Mouse (Mus musculus) skeletal muscle tissue, postnatal 0 days (tissue): ENCODE results near the gene 1700013H16Rik. TPM values are rescaled to one million over a fixed set of nuclear protein-coding genes. Genes with fewer than 3 reads are reported as not detected.

Source experiments
- polyA plus RNA-seq: library from polyadenylated mRNA; unstranded; fragments of >200 nt; fragmentation: Nextera tagmentation; extraction: Ambion mirVana; gene quantifications from 2 replicates; pipeline ENCODE4 v1.2.1, GENCODE M21; 2015

Gene 1700013H16Rik
- polyA plus RNA-seq, result not detected in 2 replicates

DNA sequence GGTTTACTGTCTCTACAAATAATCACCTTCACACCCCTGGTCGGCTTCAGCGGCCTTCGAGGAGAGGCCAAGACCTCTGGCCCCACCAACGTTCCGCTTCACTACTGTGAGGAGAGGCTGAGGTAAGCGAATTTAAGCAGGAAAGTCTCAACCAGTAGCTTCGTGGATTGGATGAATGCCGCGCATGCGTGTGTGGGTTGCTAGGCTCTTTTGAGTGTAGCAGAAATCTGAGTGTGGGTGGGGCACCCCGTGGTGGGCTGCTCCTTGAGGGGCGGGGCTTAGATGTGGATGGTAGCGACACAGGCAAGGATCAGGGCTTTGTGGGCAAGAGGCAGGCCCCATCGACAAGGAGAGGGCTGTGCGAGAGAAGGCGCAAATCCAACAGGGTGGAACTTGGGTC, at the start of gene 1700013H16Rik:
Gene 1700013H16Rik (minus strand): TSS at position 96 of the 400 bp plus-strand sequence.

DNA sequence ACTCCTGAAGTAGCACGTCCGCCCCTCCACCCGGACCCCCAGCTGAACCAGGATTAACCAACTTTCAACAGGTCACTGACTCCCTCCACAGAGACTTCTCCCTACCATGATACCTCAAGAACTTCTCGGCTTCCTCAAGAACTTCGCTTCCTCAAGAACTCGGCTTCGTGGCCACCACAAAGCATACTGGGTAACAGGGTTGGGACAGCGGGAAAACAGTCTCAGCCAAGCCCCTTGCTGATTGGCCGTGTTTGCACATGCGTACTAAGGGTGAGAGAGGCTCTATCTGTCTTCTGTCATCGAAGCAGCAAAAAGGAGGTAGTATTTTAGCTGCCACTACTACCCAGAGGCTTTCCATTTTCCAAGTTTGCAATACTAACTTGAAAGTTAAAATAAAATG, 39.9 kb upstream of the 1700013H16Rik start, which contains the start of gene Xlr:
Gene Xlr (minus strand): TSS at position 188 of the 400 bp plus-strand sequence.

DNA sequence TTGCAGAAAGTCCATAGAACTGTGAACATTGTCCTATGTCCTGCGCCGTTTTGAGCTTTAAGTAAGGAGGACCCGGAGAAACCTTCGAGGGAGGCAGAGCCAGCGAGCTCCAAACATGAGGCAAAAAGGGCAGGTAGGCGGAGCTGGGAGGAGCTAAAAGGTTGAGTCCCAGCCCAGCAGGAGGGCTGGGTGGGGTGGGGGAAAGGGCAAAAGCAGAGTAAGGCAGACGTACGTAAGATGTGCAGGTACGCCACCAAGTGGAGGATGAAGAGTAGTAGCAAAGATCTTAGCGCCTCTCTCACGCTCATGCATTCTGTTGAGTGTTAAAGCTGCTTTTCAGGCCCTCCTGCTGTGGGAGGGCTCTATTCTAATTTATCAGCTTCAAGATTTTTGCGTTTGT, 18.6 kb upstream of the 1700013H16Rik start, which contains the start of gene Zfp36l3:
Gene Zfp36l3 (minus strand): TSS at position 119 of the 400 bp plus-strand sequence.

GRCm38 (mm10) chrX:53724596-53724995, 33.0 kb downstream of the 1700013H16Rik start, which contains the start of gene 4930502E18Rik:
Gene 4930502E18Rik, plus strand, starts transcription at chrX:53724826.

Other genes starting within 250 kb of the 1700013H16Rik start
- 18.7 and 19.4 TPM in 2 replicates for gene Rtl8c, start 149.8 kb downstream of the 1700013H16Rik start, polyA plus RNA-seq
- not detected in 2 replicates for gene Gm14597, start 148.9 kb downstream of the 1700013H16Rik start, polyA plus RNA-seq
- gene Rtl8a, start 114.1 kb downstream of the 1700013H16Rik start, polyA plus RNA-seq, result 98.5 and 109 TPM in 2 replicates
- 91.4 and 105 TPM in 2 replicates for gene Rtl8b, start 87.4 kb downstream of the 1700013H16Rik start, polyA plus RNA-seq
- gene 4930502E18Rik, start 33.0 kb downstream of the 1700013H16Rik start, polyA plus RNA-seq, result 0.09 and 0.13 TPM in 2 replicates
- not detected in 2 replicates for gene Zfp36l3, start 18.6 kb upstream of the 1700013H16Rik start, polyA plus RNA-seq
- 2.2 and 2.8 TPM in 2 replicates for gene Xlr, start 39.9 kb upstream of the 1700013H16Rik start, polyA plus RNA-seq